Mouse (Mus musculus) neural tube, embryonic 10.5 days (tissue): ENCODE data around the gene C2cd4d.
A peak's percentile ranks its signal among the peaks of the same experiment; 100 is the strongest.

Source experiments
- DNase-seq: peaks from one replicate; pipeline ENCODE4 v3.0.0-alpha.2; 2017; ENCODE audit warnings: low spot score; ENCODE audit errors: extremely low spot score

Gene C2cd4d

DNA sequence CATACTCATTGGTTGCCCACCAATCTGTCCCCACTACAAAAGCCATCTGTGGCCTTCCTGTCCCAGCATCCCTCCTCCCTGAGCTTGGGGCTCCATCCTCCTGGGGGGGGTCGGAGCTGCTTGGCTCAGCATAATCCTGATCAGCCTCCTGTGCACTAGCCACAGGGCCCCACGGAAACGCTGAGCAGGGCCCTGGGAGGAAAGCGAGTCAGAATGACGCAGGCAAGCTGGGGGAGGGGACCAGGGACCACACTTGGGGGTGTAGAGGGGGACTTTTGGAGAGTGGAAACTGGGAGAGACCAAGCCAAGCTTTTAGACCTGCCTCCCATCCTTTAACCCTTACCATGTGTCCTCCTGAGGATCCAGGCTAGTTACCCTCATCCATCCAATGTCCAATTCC, 13.6 kb downstream of the C2cd4d start:
- DNase-seq: no peak

DNA sequence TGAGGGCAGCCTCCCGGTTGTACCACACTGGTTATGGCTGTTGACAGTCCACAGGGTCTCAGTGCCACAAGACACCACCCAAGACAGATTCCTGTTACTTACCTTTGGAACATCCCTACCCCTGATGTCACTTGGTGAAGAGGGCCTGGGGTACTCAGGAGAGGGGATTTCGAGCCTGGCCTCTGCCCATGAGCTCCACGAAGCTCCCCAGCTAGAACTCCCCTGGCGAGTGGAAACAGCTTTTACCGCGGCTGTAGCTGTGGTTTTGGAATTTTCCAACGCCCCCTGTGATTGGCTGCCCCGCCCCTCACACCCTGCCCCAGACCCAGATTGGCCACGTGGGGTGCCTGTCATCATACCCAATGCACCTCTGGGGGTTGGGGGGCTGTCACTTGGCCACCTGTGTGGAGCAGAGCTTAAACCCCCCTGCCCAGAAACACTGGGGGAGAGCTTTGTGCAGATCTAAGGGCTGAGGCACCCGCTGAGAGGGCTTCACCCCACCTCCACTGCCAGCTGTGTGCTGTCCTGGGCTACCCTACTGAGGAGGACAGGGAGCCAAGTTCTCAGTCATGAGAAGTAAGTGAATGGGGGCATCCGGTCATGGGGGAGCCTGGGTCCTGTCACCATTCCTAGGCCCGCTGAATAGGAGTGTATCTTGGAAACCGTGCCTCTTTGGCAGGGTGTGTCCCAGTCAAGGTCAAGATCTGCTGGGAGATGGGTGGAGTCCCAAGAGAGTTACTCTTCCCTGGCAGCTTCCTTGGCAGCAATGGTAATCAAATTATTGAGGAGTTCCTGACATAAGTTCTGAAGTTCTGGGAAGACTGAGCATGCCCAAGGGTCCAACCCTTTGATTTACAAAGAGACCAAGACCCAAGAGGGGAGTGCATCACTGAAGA, 15.0 kb downstream of the C2cd4d start:
- DNase-seq: no peak

DNA sequence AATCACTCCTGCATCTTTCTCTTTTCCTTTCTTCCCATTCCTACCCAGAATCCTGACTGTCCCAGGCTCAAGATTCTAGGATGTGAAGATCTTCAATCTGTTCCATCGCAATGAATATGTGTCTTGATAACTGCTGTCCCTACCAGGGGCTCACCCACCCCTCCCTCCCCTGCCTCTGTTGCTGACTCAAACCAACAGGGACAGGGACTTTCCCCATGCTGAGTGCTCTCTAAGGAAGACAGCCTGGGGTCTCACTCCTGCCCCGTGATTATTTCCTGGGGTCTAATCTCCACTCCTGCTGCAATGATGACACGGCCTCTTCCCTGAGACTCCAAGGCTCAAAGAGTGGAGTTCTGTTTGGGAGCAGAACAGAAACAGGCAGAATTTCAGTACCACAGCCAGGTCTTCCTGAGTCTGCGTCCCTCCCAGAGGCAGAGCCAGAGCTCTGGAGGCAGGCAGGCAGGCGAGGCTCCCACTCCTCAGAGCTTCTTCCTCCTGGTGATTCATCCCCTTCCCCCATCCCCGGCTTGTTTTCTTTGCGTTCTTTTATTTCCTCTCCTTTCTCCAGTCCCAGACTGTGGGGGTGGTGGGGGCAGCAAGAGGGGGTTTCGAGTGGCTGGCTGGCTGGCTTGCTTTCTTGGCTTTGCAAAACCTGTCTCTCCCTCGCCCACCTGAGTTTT, 17.7 kb downstream of the C2cd4d start:
- DNase-seq: no peak

DNA sequence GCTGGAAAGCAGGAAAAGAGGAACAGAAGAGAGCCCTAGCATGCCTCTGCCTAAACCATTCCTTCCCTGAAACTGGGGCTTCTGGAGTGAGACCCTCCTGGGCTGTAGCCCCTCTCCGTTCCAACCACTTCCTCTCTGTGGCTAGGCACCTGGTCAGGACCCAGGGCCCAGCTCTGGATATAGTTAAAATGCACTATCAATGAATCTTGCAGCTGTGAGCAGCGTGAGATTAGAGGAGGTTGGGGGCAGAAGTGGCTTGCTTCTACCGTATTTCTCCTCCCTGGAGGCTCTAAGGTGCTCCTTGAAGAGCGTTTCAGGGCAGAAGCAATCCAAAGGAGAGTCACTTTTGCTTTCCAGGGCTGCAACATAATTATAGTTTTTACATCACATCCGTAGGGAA, 20.1 kb downstream of the C2cd4d start:
- no peak for DNase-seq

DNA sequence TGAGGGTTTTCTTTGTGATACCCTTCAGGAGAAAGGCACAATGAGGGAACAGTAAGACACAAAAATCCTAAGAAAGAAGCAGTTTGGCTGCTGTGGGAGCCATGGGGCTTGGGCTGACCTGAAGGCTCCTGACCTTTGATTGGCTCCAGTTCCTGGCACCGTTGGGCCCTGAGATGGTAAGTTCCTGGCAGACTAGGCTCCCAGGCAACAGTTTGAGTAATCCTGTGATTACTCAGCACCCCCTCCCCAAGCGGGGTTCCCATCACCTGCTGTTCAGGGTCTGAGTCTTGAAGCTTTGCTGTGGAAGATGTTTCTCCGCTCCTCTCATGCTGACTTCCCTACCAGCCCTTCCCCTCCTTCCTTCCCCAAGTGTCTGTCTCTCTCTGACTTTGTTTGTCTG, 21.2 kb downstream of the C2cd4d start:
- no peak for DNase-seq

DNA sequence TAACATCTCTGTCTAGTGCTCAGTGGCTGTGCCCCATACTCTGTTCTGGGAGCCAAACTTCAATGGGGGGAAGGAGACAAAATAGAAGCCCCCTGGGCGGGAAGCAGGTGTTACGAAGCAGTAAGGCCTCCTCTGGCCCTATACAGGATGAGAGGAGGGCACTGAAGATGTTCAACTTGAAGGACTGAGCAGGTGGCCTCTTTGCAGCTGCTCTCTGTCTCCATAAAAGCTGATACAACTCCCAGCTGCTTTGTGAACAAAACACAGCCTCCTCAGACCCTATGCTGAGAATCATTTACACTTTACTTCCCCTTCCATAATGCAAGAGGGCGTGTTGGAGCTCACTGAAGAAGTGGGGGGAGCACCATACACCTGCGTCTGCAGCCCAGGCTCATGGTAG, 24.4 kb downstream of the C2cd4d start:
- no peak for DNase-seq

DNA sequence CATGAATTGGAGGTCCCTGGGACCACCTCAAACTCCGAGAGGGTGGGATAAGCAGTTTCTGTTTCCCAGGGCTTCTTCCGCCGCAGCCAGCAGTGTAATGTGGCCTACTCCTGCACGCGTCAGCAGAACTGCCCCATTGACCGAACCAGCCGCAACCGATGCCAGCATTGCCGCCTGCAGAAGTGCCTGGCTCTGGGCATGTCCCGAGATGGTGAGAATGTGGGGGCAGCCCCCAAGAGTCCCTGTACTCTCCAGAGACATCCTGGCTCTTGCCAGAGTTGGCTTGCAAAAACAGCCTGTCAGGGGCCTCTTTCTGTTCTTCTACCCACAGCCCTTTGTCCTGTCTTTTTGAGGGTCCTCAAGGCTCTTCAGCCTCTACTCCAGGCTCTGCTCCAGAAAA, 25.2 kb downstream of the C2cd4d start:
- no peak for DNase-seq

DNA sequence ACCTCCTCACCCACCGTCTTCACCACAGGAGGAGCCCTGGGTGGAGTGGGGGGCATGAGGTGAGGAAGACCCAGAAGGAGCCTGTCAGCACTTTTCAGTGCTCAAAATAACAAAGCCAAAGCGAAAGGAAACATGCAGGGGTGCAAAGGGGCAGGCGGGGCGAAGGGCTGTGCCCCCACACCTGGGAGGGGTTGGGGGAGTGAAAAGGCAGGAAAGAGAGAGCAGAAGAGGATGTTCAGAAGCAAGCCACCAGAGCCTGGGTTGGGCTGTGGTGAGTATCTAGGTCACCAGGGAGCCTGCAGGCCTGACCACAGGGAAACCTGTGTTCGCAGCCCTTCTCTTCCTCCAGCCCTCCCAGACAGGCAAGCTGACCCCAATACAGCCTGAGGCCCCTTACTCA, 25.8 kb downstream of the C2cd4d start:
- DNase-seq: no peak

DNA sequence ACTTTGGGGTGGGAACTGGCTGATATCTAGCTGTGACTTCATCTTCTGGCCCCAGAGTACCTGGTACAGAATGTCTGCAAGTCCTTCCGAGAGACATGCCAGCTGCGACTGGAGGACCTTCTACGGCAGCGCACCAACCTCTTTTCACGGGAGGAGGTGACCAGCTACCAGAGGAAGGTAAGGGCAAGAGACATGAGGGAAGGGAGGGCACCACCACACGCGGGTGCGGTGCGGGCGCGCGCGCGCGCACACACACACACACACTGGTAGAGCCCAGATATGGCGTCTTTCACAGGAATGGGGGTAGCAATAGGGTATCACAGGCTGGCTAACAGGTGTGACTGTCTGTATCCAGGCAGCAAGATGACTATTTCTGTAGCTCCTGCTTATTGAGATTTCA, 27.2 kb downstream of the C2cd4d start:
- no peak for DNase-seq

DNA sequence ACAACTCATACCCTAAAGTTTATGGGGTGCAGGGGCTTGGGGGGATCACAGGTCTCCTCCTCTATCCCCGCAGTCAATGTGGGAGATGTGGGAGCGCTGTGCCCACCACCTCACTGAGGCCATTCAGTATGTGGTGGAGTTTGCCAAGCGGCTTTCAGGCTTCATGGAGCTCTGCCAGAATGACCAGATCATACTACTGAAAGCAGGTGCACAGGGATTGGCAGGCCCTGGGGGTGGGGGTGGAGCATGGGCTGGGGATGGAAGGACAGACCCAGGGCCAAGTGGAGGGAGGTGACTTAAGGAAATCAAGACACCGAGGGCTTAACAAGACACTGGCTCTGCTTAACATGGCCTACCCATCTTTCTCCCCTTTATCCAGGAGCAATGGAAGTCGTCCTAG, 28.8 kb downstream of the C2cd4d start:
- no peak for DNase-seq

DNA sequence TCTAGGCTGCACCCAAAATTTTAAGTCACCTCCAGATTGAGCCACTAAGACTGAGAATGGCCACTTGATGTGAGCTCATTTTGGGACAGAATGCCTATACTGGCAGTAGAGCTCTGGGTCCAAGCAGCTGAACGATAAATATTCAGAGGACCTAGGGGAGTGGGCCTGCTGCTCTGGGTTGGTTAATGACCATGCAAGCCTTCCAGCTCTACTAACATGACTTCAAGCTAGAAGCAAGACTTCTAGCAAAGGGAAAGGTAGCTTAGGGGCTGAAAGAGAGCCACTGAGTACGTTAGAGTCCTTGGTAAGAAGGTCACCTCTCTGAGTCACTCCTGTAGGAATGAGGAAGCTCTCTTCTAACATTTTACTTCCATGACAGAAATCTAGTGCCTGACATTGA, 29.9 kb downstream of the C2cd4d start:
- no peak for DNase-seq

DNA sequence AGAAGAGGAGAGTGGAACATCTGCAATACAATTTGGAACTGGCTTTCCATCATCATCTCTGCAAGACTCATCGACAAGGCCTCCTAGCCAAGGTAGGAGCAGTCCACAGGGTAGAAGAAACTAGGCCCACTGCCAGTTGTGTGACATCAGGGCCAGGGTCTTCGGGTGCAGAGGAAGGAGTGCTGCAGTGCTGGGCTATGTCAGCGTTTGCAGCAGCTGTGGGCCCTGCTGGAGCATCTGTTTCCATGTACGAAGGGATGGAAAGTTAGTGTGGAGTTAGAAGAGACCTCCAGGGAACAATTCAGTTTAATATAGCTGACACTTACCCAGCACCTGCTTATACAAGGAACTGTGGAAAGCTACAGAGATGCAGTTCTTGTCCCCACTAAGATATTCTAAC, 30.8 kb downstream of the C2cd4d start:
- no peak for DNase-seq

DNA sequence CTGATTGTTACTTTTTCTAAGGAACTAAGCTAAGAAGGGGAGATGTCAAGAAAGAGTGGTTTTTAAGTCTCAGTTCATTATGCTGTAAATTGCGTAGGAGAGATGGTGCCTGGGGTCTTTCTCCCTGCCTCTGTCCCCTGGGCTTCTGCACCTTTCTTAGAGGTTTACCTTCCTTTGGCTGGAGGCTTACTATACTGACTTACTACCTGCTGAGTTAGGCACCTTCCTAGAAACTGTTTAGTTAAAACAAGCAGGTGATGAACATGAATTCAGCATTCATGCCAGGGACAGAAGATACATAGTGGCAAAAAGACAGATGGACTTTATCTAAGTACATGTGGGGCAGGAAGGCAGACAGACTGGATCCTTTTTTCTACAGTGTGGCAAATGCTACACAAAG, 34.1 kb downstream of the C2cd4d start:
- no peak for DNase-seq

DNA sequence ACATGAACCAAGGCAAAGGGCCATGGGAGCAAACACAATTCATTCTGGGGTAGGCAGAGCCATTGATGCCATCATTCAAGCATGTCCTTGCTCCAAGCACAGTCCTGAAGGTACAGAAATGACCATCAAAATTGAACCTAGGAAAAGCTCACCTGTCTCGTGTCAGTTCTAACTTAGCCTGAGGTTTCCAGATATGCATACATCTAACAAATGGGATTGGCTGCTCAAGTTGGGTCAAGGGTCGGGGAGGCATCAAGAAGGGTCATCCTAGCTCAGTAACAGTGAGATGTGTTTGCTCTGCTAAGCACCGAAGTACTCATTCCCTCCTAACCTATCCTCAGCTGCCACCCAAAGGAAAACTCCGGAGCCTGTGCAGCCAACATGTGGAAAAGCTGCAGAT, 34.6 kb downstream of the C2cd4d start:
- DNase-seq: no peak

DNA sequence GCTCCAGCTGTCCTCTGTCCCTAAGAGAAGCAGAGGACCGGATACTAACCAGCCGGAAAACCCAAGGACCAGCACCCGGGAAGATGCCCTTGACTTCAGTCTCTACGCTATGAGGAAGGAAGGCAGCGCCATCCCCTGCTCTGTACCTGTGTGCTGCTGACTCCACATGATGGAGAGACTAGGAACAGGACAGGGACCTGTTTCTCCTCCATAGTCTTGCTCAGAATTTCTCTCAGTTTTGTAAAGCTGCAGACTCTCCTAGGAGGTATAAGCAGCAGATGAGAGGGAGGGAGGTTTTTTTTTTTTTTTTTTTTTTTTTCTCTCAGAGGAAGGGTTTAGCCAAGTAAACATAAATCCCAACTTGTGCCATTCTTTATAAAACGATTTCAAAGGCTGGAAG, 36.0 kb downstream of the C2cd4d start, which contains the start of gene Lingo4:
Gene Lingo4, plus strand, starts transcription at position 301 of the 400 bp plus-strand sequence.
- DNase-seq: no peak

DNA sequence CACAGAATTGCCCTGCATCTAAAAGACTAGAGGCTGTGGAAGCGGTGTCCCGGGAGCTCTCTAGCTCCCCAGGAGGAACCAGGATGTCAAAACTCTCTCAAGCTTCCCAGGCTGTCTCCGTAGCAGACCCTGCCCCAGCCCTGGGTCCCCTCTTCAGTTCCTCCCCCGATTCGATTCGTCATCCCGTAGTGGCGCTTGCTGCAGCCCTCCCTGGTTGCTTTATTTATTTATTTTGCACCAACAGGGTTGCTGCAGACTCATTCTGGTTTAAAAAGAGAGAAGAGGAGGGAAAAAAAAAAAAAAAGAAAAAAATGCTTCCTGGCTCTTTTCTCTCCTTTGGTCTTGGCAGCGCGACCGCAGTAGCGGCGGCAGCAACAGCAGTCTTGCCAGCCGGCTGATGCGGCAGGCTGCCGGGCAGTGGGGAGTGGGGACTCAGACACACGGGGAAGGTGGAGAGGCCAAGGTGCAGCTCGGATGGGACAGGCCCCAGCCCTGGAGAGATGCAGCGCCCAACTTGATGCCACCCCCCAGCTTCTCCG, 36.8 kb downstream of the C2cd4d start:
- peak; percentile 55 for DNase-seq

DNA sequence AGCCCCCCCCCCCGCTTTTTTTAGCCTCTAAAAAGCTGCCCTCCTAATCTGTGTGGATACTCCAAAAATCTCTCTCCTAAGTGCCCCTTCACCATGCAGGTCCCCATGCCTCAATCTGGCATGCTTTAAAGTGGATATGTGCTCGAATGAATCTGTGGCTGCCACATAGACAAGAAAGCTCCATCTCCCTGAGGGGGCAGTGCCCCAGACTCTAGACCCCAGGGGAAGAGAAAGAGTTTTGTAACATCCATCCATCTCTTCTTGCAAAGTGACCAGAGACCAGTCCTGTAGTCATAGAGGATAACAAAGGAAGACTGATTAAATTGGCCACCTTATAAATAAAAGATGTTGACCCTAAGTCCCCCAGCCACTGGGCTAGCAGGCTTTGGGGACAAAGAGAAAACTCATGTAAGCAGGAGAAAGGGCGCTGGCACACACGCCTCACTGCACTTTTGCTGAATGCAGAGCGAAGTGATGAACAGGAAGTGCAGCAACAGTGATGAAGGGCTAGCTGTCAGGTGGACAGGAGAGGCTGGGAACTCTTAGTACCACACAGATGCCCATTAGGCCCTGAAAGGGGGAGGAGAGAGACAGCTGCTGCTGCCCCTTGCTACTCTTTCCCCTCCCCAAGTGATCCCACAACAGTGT, 37.5 kb downstream of the C2cd4d start:
- DNase-seq: peak; percentile 33

DNA sequence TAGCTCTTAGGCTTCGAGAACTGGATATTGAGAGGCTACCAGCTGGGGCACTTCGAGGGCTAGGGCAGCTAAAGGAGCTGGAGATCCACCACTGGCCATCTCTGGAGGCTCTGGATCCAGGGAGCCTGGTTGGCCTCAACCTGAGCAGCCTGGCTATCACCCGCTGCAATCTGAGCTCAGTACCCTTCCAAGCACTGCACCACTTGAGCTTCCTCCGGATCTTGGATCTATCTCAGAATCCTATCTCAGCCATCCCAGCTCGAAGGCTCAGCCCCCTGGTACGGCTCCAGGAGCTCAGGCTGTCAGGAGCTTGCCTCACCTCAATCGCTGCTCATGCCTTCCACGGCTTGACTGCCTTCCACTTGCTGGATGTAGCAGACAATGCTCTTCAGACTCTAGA, 40.2 kb downstream of the C2cd4d start:
- no peak for DNase-seq

DNA sequence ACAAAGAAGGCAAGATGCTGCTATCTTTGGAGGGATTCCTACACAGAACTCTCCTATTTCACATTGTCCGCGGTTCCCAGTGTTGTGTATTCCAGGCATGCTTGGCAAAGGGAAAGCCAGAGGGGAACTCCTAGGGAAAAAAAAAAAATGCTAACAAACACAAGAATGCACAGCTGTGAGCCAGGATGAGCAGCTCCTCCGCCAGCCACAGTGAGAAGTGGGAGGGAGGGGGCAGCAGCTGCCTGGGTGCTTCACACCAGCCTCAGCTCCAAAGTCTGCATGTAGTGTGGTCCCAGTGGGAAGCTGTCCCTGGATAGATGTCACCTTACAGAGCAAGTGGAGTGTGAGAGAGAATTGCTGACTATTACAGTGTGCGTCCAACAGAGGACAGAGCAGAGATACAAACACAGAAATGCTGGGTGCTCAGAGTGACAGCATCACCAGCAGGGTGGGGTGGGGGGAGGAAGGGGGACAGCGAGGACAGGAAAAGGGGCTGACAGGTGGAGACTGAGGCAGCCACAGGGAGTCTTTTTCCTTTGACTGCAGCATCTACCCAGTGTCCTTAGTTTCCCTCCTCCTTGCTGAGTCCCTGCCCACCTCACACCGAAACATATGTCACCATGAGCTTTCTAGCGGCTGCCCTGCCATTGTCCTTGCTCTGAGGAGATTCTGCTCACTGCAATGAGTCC, 42.3 kb downstream of the C2cd4d start:
- DNase-seq: no peak

DNA sequence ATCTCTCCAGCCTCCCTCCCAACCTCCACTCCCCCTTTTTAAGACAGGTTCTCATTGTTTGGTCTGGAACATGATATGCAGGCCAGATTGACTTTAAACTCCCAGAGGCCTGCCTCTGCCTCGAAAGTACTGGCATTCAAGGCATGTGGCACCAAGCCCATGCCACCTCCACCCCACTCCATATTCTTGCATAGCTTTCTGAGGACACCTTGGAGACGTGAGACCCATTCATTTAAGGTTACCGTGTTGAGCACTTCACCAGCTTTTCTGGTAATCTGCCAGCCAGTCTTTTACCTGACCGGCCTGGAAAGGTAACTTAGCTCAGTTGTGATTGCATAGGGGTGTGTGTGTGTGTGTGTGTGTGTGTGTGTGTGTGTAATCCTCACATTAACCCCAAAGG, 43.3 kb downstream of the C2cd4d start:
- no peak for DNase-seq

DNA sequence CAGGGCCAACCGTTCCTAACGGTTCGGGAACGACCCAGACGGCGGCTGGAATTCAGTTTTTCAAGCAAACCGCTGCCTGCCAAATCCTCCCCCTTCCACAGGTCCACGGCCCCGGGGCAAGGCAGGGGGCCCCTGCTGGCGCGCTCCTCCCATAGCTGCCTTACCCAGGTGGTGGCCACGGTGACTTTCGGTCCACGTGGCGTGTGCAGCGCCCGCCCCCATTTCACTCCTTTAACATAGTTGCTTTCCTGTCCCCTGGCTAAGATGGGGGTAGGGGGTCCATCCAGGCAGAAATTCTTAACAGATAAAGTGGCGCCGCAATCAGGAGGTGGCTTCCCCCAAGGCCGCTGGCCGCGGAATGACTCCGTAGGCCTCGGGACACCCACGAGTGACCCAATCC, 50.3 kb downstream of the C2cd4d start:
- DNase-seq: no peak
